Mouse (Mus musculus) erythroblast, adult 5-6 weeks (primary cell): ENCODE measurements around the gene Shc2. TPM values are rescaled to one million over a fixed set of nuclear protein-coding genes. Genes with fewer than 3 reads are reported as not detected.

ENCODE experiments used
- ATAC-seq: replicated peaks from 2 replicates; pipeline ENCODE4 v1.8.0; 2016; ENCODE audit warnings: moderate number of reproducible peaks, mild to moderate bottlenecking, moderate TSS enrichment, inconsistent platforms; ENCODE audit not compliant: poor library complexity, low FRiP score, severe bottlenecking
- total RNA-seq, 2 experiments: library from RNA; stranded (forward) in 1 of 2; stranded (reverse) in 1 of 2; fragments of 150-400 nt in 1 of 2; fragments of 200-764, 138-1000 nt in 1 of 2; gene quantifications; 2 replicates each; pipeline versions ENCODE4 v1.2.3 to v1.2.4; 2015 to 2017; ENCODE audit warnings: low replicate concordance in 2 of 2

Gene Shc2
- total RNA-seq, 2 experiments from 2014 or later: not detected

DNA sequence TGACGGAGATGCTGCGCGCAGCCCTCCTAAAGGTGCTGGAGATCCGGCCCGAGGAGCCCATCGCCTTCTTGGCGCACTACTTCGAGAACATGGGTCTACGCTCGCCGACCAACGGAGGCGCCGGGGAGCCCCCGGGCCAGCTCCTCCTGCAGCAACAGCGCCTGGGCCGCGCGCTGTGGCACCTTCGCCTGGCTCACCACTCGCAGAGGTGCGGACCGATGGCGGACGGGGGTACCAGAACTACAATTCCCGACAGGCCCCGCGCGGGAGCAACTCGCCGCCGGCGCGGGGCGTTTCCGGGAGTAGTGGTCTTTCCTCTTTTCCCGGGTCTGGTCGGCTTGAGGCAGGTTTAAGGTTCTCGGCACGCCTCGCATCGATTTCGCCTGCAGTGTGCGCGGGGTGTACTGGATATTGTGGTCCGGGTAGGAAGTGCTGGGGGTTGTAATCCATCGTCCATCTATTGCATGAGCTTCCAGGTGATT lies 31.9 kb upstream of the Shc2 start:
- ATAC-seq: 0 out of 2 replicates have a peak, but pooled peaks have one; percentile 22

DNA sequence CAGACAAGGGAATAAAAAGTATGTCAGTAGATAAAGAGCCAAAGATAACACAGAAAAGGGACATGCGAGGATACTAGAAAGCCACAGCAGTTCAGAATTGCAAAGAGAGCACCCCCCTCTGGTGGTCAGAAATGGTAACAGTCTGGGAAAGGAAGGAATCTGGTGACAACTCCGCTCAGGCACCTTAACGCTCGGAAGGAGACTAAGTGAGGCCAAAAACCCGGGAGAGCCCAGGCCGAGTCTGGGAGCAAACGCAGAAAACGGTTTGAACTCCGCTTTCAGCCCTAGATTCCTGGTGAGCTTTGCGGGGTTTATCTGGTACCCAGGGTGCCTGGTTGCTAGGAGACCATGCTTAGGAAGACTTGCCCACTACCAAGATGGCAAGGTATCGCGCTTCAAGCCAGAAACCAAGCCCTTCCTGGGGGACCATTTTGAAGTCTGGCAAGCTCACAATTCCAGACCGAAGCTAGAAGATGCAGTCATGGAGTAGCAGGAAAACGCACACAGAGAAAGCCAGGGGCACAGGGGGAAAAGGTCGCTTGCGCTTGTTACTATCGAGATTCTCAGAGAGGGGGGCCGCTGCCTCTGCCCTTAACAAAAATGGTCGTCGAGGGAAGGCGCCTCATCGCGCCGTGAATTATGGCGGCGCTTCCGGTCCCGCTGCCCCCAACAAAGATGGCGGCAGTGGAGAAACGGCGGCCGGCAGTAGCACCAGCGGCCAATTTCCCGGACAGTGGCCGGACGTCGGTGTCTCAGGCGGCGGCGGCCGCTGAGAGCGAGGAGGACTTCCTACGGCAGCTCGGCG lies 31.3 kb upstream of the Shc2 start, which contains the start of gene Tpgs1:
Gene Tpgs1, plus strand, starts transcription at position 599 of the 805 bp plus-strand sequence.
- ATAC-seq: peak; percentile 87

GRCm38 (mm10) chr10:79668076-79668475 lies 30.4 kb upstream of the Shc2 start:
- ATAC-seq: no peak

- no peak for ATAC-seq
Observed at GRCm38 (mm10) chr10:79666493-79666892, 28.8 kb upstream of the Shc2 start.

GRCm38 (mm10) chr10:79665051-79665450 lies 27.3 kb upstream of the Shc2 start:
- no peak for ATAC-seq

DNA sequence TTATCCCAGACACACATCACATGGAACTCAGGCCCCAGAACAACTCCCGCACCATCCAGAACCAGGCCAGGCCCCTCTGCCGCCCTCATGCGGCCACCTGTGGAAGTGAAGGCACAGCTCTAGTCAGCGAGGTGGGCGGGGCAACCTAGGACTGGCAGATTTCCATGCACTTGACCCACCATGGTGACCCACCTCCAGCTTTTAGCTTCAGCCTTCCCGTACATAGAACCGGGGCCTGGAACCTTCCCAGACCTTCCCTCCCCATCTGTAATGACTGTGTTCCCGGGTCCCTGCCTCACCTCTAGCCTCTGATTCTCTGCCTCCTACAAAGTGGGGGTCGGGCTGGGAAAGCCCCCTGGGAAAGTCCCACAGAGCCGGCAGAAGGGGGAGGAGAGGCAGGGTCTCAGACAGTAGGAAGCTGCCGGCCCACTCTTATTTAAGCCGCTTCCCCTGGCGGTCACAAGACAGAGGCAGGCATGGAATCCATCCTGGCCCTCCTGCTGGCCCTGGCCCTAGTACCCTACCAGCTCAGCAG lies 26.5 kb upstream of the Shc2 start, which contains the start of gene Madcam1:
Gene Madcam1, plus strand, starts transcription at position 429 of the 535 bp plus-strand sequence.
- peak; percentile 60 for ATAC-seq

DNA sequence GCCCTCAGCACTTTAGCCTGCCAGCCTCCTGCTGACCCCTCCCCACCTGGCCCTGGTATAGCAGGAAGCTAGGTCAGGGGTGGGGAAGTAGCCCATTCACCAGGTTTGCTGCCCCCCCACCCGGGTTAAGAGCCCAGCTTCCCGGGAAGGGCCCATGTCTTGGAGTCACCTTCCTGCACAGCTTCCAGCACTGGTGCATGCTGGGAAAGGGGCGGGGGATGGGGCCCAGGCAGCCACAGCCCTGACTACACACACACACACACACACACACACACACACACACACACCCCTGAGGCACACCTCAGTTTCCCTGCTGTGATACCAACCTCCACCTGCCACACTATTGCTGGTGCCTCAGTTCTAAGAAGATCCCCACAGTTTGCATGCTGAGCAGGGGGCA lies 24.1 kb upstream of the Shc2 start:
- ATAC-seq: no peak

DNA sequence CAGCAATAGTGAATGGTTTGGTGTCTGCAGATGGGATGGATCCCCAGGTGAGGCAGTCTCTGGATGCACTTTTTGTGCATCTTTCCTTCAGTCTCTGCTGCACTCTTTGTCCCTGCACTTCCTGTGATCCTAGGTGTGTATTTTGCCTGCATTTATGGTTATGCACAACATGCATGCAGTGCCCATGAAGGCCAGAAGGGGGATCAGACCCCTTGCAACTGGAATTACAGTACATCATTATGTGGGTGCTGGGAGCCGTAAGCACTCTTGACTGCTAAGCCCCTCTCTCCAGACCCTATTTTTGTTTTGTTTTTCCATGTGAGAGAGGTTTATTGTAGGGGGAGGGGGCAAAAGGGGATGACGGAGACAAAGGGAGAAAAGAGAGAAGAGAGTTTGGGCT lies 22.6 kb upstream of the Shc2 start:
- no peak for ATAC-seq

- ATAC-seq: peak; percentile 61
Observed at GRCm38 (mm10) chr10:79658829-79659228, 21.1 kb upstream of the Shc2 start.

DNA sequence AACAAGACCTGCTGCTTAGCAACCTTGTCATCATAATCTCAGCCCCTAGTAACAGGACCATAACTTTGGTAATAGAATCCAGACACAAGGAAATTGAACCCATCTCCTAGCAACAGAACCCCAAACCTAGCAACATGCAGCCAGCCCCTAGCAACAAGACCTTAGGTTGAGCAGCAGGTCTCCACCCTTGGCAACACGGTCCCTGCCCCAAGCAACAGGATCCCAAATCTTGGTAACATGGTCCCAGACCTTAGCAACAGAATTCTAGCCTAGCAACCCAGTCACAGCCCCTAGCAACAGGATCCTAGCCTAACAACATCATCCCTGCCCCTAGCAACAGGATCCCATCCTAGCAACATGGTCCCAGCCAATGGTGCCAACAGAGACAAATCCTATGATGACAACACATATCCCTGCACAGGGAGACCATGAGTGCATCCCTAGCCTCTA lies 17.3 kb upstream of the Shc2 start:
- no peak for ATAC-seq

DNA sequence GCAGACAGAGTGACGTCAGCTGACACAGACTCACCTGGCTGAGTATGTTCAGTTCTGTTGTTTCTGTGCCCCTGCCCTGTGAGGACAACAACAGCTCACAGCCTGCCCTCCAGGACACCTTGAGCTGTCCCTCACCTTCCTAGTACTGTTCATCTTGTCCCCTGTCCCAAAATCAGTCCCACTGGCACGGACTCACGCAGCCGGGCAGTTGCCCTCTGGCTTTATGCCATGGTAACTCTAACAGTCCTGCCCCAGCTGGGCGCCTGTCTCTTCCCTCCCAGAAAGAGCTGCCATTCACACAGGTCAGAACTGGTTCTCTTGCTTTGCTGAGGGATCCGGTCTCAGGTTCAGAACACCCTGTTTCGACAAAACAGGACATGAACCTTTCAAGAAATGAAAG lies 15.1 kb upstream of the Shc2 start:
- ATAC-seq: no peak

DNA sequence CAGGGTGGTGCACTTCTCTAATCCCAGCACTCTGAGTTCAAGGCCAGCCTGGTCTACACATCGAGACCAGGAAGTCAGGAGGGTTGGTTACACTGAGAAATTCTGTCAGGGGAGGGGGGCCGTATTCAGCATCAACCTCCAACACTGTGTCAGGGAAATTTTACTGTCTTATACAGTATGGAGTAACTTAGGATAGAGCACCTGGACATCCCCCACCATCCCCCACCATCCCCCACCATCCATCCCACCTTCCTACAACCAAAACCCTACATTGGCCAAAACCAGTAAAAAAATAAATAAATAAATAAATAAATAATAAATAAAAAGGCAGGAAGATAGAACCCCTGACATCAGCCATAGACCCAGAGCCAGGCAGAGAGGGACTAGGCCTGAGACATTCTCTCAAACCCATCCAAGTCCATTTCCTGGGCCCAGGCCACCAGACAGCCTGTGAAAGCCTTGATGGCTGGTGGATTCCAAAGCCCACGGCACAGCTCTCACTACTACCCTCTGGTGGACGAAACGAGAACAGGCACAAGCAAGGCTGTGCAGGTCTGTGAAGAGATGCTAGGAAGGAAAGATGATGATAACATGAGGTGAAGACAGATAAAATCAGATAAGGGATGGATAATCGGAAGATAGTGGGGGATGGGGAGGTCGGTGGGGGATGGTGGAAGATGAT lies 11.5 kb upstream of the Shc2 start:
- ATAC-seq: peak; percentile 81

DNA sequence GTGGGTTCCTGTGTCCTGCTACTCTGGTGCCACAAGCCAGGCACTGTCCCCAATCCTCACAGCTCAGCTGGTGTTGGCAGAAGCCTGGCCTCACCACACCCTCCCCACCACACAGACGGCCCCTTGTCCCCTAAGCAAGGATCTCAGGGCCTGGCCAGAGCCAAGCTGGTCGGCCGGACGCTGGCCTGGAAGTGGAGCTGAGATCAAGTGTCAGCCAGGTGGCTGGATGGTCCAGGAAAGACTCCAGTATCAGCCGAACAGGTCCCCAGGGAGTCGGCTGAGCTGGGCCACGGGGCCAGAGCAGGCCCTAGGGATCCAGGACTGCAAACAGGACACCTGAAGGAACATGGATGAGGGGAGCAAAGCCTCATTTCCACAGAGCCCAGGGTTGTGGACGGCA lies 8.0 kb upstream of the Shc2 start, which contains the start of gene Odf3l2:
Gene Odf3l2, minus strand, starts transcription at position 28 of the 400 bp plus-strand sequence.
- no peak for ATAC-seq

- ATAC-seq: no peak
Observed at GRCm38 (mm10) chr10:79638486-79639204, 927 bp upstream of the Shc2 start.

- no peak for ATAC-seq
Observed at GRCm38 (mm10) chr10:79636287-79636686, 1.4 kb downstream of the Shc2 start.

- no peak for ATAC-seq
Observed at GRCm38 (mm10) chr10:79633006-79633777, 4.5 kb downstream of the Shc2 start.

GRCm38 (mm10) chr10:79631432-79631831 lies 6.3 kb downstream of the Shc2 start:
- ATAC-seq: no peak

- no peak for ATAC-seq
Observed at GRCm38 (mm10) chr10:79628377-79628776, 9.3 kb downstream of the Shc2 start.

- no peak for ATAC-seq
Observed at GRCm38 (mm10) chr10:79626156-79626555, 11.6 kb downstream of the Shc2 start.
